Mouse (Mus musculus) forebrain, embryonic 12.5 days (tissue): Measurements from ENCODE around the gene Zfp850. TPM values are rescaled to one million over a fixed set of nuclear protein-coding genes. Genes with fewer than 3 reads are reported as not detected.
"Not testable (repeated sequence)": the region's sequence is repeated elsewhere in the genome, so short reads cannot be mapped to it uniquely, and the experiment has no call there.

Experiments used
- ATAC-seq: fragments of 200-750 bp; cut with Nextera tagmentation; 2 replicates; pipeline ENCODE4 v1.8.0; 2017; ENCODE audit warnings: moderate TSS enrichment; ENCODE audit not compliant: low FRiP score
- H3K27ac ChIP-seq: fragments of 300-500 bp; sonication (generic); 2 replicates; pipeline ENCODE4 v1.5.1; 2016; ENCODE audit warnings: mild to moderate bottlenecking
- H3K27me3 ChIP-seq: fragments of 300-500 bp; sonication (generic); 2 replicates; pipeline ENCODE4 v1.6.1; 2016; ENCODE audit warnings: mild to moderate bottlenecking
- H3K36me3 ChIP-seq: fragments of 300-500 bp; sonication (generic); replicated peaks from 2 replicates; pipeline ENCODE4 v1.6.1; 2016; ENCODE audit warnings: mild to moderate bottlenecking
- H3K4me1 ChIP-seq: fragments of 300-500 bp; sonication (generic); 2 replicates; pipeline ENCODE4 v1.6.1; 2016
- H3K4me2 ChIP-seq: fragments of 300-500 bp; sonication (generic); 2 replicates; pipeline ENCODE4 v1.6.1; 2016; ENCODE audit warnings: mild to moderate bottlenecking, moderate library complexity
- H3K4me3 ChIP-seq: fragments of 300-500 bp; sonication (generic); replicated peaks from 2 replicates; pipeline ENCODE4 v1.5.1; 2016; ENCODE audit warnings: mild to moderate bottlenecking
- H3K9ac ChIP-seq: fragments of 300-500 bp; sonication (generic); 2 replicates; pipeline ENCODE4 v1.6.1; 2016; ENCODE audit warnings: mild to moderate bottlenecking
- H3K9me3 ChIP-seq: fragments of 300-500 bp; sonication (generic); 2 replicates; pipeline ENCODE4 v1.6.1; 2016
- WGBS: fragments of 180-500 bp; shearing (Covaris S2); methylation state at CpG from one replicate; pipeline ENCODE4 v1.1.7; 2016; 5-methylcytosine and 5-hydroxymethylcytosine counted together
- polyA plus RNA-seq: library from polyadenylated mRNA; unstranded; fragments of >200 nt; fragmentation: Nextera tagmentation; extraction: Ambion mirVana; gene quantifications from 2 replicates; pipeline ENCODE4 v1.2.1, GENCODE M21; 2016

Zfp850 gene
- polyA plus RNA-seq, 1 experiment from 2014 or later, result 7.7 TPM

DNA sequence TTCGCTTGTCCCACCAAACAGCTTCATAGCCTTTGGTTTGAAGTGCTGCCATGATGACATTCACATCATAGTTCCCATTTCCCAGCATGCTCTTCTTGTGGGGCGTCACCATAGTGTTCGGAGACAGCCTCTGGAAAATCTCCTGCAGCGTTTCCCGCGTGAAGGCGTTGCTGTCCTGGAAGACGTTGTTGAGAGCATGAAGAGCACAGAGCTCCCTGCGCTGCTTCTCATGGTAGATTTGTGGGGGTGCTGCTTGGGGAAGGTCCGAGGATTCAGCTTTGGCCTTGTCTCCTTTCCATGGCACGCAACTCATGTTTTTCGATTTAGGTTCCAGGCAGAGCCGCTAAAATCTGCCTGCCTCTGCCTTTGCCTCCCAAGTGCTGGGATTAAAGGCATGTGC, 64.5 kb downstream of the Zfp850 start:
- not testable (repeated sequence) for H3K27me3 ChIP-seq, H3K4me1 ChIP-seq, H3K4me3 ChIP-seq, H3K4me2 ChIP-seq, H3K36me3 ChIP-seq, H3K9ac ChIP-seq, ATAC-seq, H3K9me3 ChIP-seq, H3K27ac ChIP-seq
- WGBS, result 92% methylated on average over 13 of the region's 13 CpGs

DNA sequence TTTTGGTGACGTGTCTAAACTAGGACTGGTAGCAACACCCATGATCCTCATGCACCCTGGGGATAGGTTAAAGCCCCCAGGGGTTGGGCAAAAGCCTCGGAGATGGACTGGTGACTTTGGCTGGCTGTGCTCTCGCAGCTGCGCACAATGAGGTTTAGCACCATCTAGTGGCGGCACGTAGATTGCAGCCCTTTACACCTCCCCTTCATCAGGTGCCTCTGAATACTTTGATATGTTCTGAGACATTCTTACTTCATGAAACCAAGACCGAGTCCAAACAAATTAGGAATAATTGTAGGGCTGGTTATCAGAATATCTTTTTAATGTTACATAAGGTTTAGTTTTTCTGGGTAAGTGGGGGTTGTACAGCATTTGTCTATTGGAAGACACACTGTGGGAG, 72.0 kb downstream of the Zfp850 start:
- H3K4me1 ChIP-seq, H3K27me3 ChIP-seq, H3K4me2 ChIP-seq, H3K9ac ChIP-seq, H3K4me3 ChIP-seq, H3K9me3 ChIP-seq, H3K36me3 ChIP-seq, ATAC-seq, H3K27ac ChIP-seq: not testable (repeated sequence)
- 28% methylated on average over 5 of the region's 7 CpGs for WGBS

Other genes with a start within 250 kb of the Zfp850 start
- 2.7 and 3.2 TPM in 2 replicates for gene Zfp626, start 206.9 kb downstream of the Zfp850 start, polyA plus RNA-seq
- 11.7 TPM in 2 replicates for gene Zfp59, start 175.5 kb downstream of the Zfp850 start, polyA plus RNA-seq
- 3.5 and 3.6 TPM in 2 replicates for gene Zfp607a, start 156.6 kb downstream of the Zfp850 start, polyA plus RNA-seq
- 15.4 and 15.9 TPM in 2 replicates for gene Zfp974, start 84.7 kb downstream of the Zfp850 start, polyA plus RNA-seq
- 23.7 and 26.1 TPM in 2 replicates for gene Zfp780b, start 34.9 kb downstream of the Zfp850 start, polyA plus RNA-seq
- gene Psmc4, start 36.0 kb upstream of the Zfp850 start, polyA plus RNA-seq, result 374 and 379 TPM in 2 replicates
- 0.20 and 0.26 TPM in 2 replicates for gene Fcgbp, start 57.1 kb upstream of the Zfp850 start, polyA plus RNA-seq
- 0.12 and 0.17 TPM in 2 replicates for gene 9530053A07Rik, start 115.4 kb upstream of the Zfp850 start, polyA plus RNA-seq
- 147 and 151 TPM in 2 replicates for gene Fbl, start 155.6 kb upstream of the Zfp850 start, polyA plus RNA-seq
- gene Dyrk1b, start 165.4 kb upstream of the Zfp850 start, polyA plus RNA-seq, result 16.9 and 17.4 TPM in 2 replicates